Mouse (Mus musculus): ENCODE results near the gene Ccl2.

DNA sequence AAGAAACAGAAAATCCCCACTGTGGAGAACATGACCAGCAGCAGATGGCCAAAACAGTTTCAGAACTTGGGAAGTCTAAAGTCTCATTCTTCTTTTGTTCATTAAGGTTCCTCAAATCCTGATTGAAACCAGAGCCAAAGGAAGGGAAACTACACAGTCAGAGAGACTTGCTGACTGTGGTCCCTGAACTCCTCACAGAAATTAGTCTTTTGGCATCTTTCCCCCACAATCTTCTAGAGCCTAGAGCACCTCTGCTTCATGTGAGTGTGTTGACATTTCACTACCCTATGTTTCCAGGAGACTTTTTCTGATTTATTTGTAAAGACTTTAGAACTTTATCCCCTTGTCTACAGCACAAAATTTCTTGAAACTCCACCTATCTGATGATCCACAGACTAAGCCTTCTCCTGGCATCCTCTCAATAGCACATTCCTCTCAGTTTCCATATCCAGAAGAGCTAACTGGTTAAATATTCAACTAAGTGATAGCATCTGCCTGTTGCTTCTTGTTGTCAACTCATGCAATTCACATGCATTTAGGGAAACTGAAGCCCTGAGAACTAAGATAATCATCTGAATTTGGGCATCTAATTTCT, 42.9 kb downstream of the Ccl2 start:
- TF ChIP-seq POLR2A (IDR thresholded peaks at IDR 0.05; ENCODE audit: borderline replicate concordance, low read depth, low read length) (no peak), CTCF (IDR thresholded peaks at IDR 0.05; ENCODE audit: low read depth, low read length) (no peak)

All from bone marrow macrophage, adult 2 months (primary cell).